Mouse (Mus musculus): Measurements from ENCODE around the gene Armc7. TPM values are rescaled to one million over a fixed set of nuclear protein-coding genes. Genes with fewer than 3 reads are reported as not detected.
"Not testable (repeated sequence)": the region's sequence is repeated elsewhere in the genome, so short reads cannot be mapped to it uniquely, and the experiment has no call there.

The Armc7 gene
- polyA plus RNA-seq, 1 experiment = 15.1 TPM

DNA sequence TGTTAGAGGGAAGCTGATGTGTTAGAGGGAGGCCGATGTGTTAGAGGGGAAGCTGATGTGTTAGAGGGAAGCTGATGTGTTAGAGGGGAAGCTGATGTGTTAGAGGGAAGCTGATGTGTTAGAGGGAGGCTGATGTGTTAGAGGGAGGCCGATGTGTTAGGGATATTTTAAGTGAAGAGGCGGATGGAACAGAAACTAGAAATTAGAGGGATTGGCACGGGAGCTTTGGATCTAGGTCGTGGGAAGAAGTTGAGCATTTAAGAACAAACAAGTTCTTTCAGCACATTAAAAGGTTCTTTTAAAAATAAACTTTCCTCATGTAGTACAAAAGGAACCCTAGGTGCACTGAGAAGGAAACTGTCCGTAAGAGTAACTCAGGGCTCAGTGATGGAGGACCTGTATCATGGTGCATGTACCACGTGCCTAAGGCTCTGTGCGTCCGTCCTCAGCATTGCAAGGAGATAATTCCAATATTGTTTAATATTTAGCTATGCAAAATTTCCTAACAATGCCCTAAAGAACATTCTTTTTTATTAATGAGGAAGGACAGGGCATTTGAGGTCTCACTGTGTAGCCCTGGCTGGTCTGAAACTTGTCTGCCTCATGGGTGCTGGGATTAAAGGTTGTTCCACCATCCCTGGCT is 3.0 kb downstream of the Armc7 start:
- TF ChIP-seq CTCF (IDR thresholded peaks at IDR 0.05; ENCODE audit: borderline replicate concordance, extremely low read depth, insufficient read depth, insufficient read length) = no peak
- no peak for TF ChIP-seq POLR2A (IDR thresholded peaks at IDR 0.05; ENCODE audit: borderline replicate concordance, extremely low read depth, insufficient read depth, insufficient read length, poor library complexity, severe bottlenecking)
- DNase-seq (ENCODE audit: low read depth) = no peak

DNA sequence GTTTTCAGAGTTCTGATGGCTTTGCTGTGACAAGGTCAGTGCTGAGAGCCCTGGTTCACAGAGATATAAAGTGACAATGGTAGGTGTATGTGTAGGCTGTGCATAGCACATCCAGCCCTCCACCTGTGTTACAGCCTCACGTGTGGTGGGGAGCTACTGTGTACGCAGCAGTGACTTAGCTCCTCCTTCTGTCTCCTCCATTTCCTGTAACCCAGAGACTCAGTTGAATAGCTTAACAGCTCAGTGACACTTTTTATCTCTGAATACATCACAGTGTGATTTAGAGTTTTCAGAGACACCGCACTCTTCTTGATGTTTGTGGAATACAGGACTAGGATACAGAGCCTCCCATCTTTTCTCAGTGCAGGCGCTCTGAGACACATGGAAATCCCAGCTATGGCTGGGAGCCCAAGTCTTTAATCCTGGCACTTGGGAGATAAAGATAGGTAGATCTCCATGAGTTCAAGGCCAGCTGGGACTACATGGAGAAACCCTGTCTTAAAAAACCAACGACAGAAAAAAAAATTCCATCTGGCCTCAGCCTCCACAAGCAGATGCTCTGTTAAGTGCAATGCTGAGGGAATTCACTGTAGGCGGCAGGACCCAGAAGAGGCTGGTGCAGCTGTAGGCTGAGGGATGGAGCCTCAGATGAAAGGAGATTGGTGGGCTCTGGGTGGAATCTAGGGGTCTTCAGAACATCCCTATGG is 6.2 kb downstream of the Armc7 start:
- no peak for DNase-seq (ENCODE audit: low read depth)

DNA sequence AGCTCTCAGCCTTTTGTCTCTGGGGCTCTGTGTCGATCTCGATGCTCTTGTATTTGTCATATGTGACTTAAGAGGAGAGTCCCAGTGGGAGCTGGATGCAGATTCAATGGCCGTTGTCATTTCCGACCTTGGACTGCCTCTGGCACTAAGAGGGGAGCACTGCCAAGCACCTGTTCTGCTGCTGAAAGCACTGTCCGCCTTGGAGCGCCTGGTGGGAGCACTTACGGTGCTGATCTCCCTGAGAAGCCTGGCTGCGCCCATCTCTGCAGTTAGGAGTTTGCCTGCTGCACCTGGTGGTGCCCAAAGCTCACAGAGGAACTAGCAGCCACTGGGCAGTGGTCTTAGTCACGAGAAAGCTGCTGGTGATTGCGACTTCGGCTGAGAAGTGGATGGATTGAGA is 7.8 kb downstream of the Armc7 start:
- TF ChIP-seq CTCF (IDR thresholded peaks at IDR 0.05; ENCODE audit: borderline replicate concordance, extremely low read depth, insufficient read depth, insufficient read length) (no peak), POLR2A (IDR thresholded peaks at IDR 0.05; ENCODE audit: borderline replicate concordance, extremely low read depth, insufficient read depth, insufficient read length, poor library complexity, severe bottlenecking) (no peak)
- no peak for DNase-seq (ENCODE audit: low read depth)

More for the DNA sequence above, 6.2 kb downstream of the Armc7 start:
- TF ChIP-seq CTCF (IDR thresholded peaks at IDR 0.05; ENCODE audit: borderline replicate concordance, extremely low read depth, insufficient read depth, insufficient read length) (no peak), POLR2A (IDR thresholded peaks at IDR 0.05; ENCODE audit: borderline replicate concordance, extremely low read depth, insufficient read depth, insufficient read length, poor library complexity, severe bottlenecking) (no peak)

DNA sequence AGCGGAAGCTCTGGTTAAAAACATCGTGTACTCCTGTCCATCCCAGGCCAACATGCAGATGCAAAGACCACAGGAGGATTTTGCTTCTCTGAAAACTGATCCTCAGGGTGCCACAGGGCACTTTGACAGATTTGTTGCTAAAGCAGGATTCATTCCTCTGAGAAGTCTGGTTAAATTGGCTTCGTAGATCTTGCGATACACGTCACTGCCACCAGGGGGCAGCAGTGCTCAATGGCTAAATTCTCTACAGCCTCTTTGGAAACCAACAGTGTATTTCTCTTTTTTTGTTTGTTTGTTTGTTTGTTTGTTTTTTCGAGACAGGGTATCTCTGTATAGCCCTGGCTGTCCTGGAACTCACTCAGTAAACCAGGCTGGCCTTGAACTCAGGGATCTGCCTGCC is 8.3 kb downstream of the Armc7 start:
- no peak for TF ChIP-seq POLR2A (IDR thresholded peaks at IDR 0.05; ENCODE audit: borderline replicate concordance, extremely low read depth, insufficient read depth, insufficient read length, poor library complexity, severe bottlenecking)
- TF ChIP-seq CTCF (IDR thresholded peaks at IDR 0.05; ENCODE audit: borderline replicate concordance, extremely low read depth, insufficient read depth, insufficient read length) = peak; percentile 88
- peak; percentile 85 for DNase-seq (ENCODE audit: low read depth)

DNA sequence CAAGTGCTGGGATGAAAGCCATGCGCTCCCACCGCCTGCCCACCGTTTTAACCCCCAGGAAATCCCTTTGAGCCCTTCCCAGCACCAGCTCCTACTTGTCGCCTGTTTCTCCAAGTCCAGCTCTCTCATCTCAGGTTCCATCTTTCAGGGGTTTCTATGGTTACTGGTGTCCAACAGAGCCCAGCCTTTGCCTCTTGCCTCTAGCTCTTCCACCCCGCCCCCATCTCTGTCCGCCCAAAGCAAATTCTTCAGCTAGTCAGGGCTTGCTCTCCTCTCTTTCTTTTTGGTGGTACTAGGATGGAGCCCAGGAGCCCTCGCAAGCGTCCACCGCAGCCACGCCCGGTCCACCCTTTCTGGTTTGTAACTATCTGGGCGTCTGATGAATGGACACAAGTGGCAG is 9.7 kb downstream of the Armc7 start:
- peak; percentile 68 for DNase-seq (ENCODE audit: low read depth)
- TF ChIP-seq POLR2A (IDR thresholded peaks at IDR 0.05; ENCODE audit: borderline replicate concordance, extremely low read depth, insufficient read depth, insufficient read length, poor library complexity, severe bottlenecking) = no peak
- no peak for TF ChIP-seq CTCF (IDR thresholded peaks at IDR 0.05; ENCODE audit: borderline replicate concordance, extremely low read depth, insufficient read depth, insufficient read length)

DNA sequence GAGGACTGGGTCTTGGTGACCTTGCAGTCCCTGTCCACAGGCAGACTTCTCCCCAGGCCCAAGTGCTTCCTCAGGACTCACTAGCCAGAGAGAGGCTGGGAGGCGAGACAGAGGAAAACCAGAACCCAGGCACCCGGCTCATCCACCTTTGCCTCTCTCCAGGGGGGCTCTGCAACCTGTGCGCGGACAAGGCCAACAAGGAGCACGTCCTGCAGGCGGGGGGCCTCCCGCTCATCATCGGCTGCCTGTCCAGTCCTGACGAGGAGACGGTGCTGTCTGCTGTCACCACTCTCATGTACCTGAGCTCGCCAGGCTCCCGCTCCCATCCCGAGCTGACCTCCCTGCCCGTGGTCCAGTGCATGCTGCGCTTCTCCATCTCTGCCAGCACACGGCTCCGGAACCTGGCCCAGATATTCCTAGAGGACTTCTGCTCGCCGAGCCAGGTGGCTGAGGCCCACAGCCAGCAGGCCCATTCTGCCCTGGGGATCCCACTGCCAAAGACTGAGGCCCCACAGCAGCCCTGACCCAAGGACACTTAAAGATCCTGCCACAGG is 13.2 kb downstream of the Armc7 start:
- TF ChIP-seq CTCF (IDR thresholded peaks at IDR 0.05; ENCODE audit: borderline replicate concordance, extremely low read depth, insufficient read depth, insufficient read length) (no peak), POLR2A (IDR thresholded peaks at IDR 0.05; ENCODE audit: borderline replicate concordance, extremely low read depth, insufficient read depth, insufficient read length, poor library complexity, severe bottlenecking) (no peak)
- no peak for DNase-seq (ENCODE audit: low read depth)

DNA sequence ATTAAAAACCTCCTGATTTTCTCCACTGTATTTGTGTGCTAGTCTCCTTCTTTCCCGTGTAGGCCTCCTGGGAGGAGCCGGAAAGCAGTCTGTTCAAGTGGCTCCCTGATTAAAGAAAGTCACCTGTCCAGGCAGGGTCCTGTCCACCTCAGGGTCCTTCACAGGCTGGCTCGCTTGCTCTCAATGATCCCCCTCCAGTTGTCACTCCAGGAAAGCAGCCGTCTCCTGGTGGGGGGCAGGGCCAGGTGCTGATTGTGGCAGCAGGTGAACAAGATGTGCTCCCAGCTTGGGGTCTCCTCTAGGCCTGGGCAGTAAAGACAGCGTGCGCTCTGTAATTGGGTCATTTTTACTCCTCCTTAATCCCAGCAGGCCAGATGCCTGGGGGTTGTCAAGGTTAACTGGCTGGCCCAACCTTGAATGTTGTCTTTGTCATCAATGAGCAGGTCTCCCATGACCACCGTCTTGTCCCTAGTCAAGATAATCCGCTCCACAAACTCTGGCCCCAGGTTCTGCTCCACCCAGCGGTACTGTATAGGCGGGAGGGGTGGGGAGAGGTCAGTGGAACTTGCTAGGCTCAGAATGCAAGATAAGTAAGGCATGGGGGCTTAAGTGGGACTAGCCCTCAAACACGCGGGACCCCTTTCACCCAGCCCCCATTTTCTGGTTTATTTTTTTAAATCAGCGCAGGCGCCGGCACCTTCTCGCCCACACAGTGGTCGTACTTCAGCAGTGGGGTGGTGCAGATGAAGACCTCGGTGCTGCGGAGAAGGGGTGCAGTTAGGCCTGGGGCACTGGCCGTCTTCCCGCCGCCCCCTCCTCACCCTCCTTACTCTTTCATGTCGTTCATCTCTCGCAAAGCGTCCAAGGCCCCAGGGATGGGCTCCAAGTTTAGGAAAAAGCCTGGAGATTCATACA is 15.2 kb downstream of the Armc7 start:
- TF ChIP-seq POLR2A (IDR thresholded peaks at IDR 0.05; ENCODE audit: borderline replicate concordance, extremely low read depth, insufficient read depth, insufficient read length, poor library complexity, severe bottlenecking) (no peak), CTCF (IDR thresholded peaks at IDR 0.05; ENCODE audit: borderline replicate concordance, extremely low read depth, insufficient read depth, insufficient read length) (no peak)
- no peak for DNase-seq (ENCODE audit: low read depth)

DNA sequence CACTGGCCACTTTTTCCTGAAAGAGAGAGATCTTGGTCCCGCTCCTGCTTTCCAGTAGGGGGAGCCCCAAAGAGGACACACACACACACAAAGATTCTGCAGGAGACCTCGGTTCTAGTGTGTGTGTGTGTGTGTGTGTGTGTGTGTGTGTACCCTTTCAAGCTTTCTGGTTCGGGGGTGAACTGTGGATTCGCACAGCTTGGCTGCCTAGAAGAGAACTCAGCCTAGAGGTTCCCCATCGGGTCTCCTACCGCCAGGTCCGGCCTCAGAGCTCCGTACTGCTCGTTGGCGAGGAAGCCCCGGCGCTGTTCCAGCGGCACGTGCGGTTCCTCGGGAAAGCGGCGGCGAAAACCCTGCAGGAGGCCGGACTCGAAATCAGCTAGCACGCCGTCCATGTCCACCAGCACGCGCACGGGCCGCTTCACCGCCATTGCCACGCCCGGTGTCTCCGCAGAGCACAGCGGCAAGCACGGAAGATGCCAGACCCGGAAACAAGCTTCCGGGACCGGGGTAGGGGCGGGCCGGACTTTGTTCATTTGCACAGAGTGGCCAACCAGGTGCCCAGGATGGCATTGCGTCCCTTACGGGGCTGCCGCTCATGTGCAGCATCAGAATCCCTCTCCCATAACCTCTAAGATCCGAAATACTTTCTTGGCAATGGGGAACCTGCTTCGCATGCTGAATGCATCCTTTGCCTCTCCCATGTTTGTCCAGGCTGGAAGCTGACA is 16.1 kb downstream of the Armc7 start, which contains the start of gene Nt5c:
TSS of gene Nt5c (minus strand) at position 507 of the 728 bp plus-strand sequence.
- TF ChIP-seq POLR2A (IDR thresholded peaks at IDR 0.05; ENCODE audit: borderline replicate concordance, extremely low read depth, insufficient read depth, insufficient read length, poor library complexity, severe bottlenecking) (peak; percentile 26; the same call in 1 of the 2 replicates), CTCF (IDR thresholded peaks at IDR 0.05; ENCODE audit: borderline replicate concordance, extremely low read depth, insufficient read depth, insufficient read length) (peak; percentile 71)
- DNase-seq (ENCODE audit: low read depth) = peak; percentile 91

DNA sequence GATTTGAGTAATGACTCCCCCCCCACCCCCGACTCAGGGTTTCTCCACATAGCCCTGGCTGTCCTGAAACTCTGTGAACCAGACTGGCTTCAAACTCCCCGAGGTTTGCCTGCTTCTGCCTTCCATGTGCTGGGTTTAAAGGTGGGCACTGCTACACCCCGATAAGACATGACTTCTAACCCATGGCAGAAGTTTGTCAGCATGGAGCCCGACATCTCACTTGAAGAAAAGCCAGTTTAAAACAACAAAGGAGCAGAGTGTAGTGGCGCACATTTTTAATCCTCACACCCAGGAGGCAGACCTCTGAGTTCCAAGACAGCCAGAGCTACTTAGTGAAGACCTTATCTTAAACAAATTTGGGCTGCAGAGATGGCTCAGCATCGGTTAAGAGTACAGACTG is 16.9 kb downstream of the Armc7 start:
- no peak for TF ChIP-seq POLR2A (IDR thresholded peaks at IDR 0.05; ENCODE audit: borderline replicate concordance, extremely low read depth, insufficient read depth, insufficient read length, poor library complexity, severe bottlenecking)
- no peak for TF ChIP-seq CTCF (IDR thresholded peaks at IDR 0.05; ENCODE audit: borderline replicate concordance, extremely low read depth, insufficient read depth, insufficient read length)
- no peak for DNase-seq (ENCODE audit: low read depth)

DNA sequence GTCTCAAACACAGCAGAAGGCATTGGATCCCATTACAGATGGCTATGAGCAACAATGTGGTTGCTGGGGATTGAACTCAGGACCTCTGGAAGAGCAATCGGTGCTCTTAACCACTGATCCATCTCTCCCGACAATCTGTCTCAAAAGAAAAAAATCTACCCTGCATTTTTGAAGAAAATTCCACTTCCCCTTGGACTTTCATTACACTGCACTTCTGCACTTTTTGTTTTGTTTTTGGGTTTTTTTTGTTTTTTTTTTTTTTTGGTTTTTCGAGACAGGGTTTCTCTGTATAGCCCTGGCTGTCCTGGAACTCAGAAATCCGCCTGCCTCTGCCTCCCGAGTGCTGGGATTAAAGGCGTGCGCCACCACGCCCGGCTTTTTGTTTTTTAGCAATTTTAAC is 21.1 kb downstream of the Armc7 start:
- not testable (repeated sequence) for DNase-seq (ENCODE audit: low read depth)
